Mouse (Mus musculus): ENCODE measurements around the gene Myt1l. TPM values are rescaled to one million over a fixed set of nuclear protein-coding genes. Genes with fewer than 3 reads are reported as not detected.

Gene Myt1l
- polyA plus RNA-seq, 1 experiment from 2014 or later: not detected

GRCm38 (mm10) chr12:29533071-29533876 is 5.1 kb downstream of the Myt1l start:
- Histone ChIP-seq H3K9me3 (ENCODE audit: low read length) (no peaks in the 10 kb centered on the region), H3K36me3 (ENCODE audit: insufficient read depth, low read length) (no peaks in the 10 kb centered on the region), H3K9ac (replicated peaks; ENCODE audit: low read depth) (no peak overlapping the region), H3K4me1 (ENCODE audit: insufficient read depth, low read depth, low read length) (no peaks in the 10 kb centered on the region), H3K27me3 (replicated peaks; ENCODE audit: insufficient read depth, low read length) (no peaks in the 10 kb centered on the region; the same call in 1 of the 2 replicates), H3K4me3 (ENCODE audit: low read depth, low read length) (no peak overlapping the region), H3K27ac (ENCODE audit: low read length) (no peak overlapping the region), H3K4me2 (replicated peaks; ENCODE audit: low read depth, low read length) (no peak overlapping the region)
- TF ChIP-seq CTCF (IDR thresholded peaks at IDR 0.05) (no peak), EP300 (IDR thresholded peaks at IDR 0.05) (no peak)
- DNase-seq (ENCODE audit: low spot score): no peak
- ATAC-seq: no peak
- WGBS: 29% methylated on average over 14 of the region's 14 CpGs

GRCm38 (mm10) chr12:29534326-29534725 is 6.1 kb downstream of the Myt1l start:
- DNase-seq (ENCODE audit: low spot score): no peak
- no peaks in the 10 kb centered on the region; the same call in 1 of the 2 replicates for H3K27me3 ChIP-seq (replicated peaks; ENCODE audit: insufficient read depth, low read length)
- H3K27ac ChIP-seq (ENCODE audit: low read length): no peak overlapping the region
- 7% methylated on average over 6 of the region's 6 CpGs for WGBS
- H3K36me3 ChIP-seq (ENCODE audit: insufficient read depth, low read length): no peaks in the 10 kb centered on the region
- no peaks in the 10 kb centered on the region for H3K9me3 ChIP-seq (ENCODE audit: low read length)
- H3K9ac ChIP-seq (replicated peaks; ENCODE audit: low read depth): no peak overlapping the region
- no peak overlapping the region for H3K4me3 ChIP-seq (ENCODE audit: low read depth, low read length)
- TF ChIP-seq CTCF (IDR thresholded peaks at IDR 0.05) (no peak), EP300 (IDR thresholded peaks at IDR 0.05) (no peak)
- H3K4me2 ChIP-seq (replicated peaks; ENCODE audit: low read depth, low read length): no peak overlapping the region
- ATAC-seq: no peak
- no peaks in the 10 kb centered on the region for H3K4me1 ChIP-seq (ENCODE audit: insufficient read depth, low read depth, low read length)

GRCm38 (mm10) chr12:29534761-29535300 is 6.6 kb downstream of the Myt1l start:
- no peak for ATAC-seq
- no peaks in the 10 kb centered on the region; the same call in 1 of the 2 replicates for H3K27me3 ChIP-seq (replicated peaks; ENCODE audit: insufficient read depth, low read length)
- H3K27ac ChIP-seq (ENCODE audit: low read length): no peak overlapping the region
- no peak overlapping the region for H3K4me2 ChIP-seq (replicated peaks; ENCODE audit: low read depth, low read length)
- no peaks in the 10 kb centered on the region for H3K36me3 ChIP-seq (ENCODE audit: insufficient read depth, low read length)
- 2% methylated on average over 25 of the region's 25 CpGs for WGBS
- H3K9me3 ChIP-seq (ENCODE audit: low read length): no peaks in the 10 kb centered on the region
- no peaks in the 10 kb centered on the region for H3K4me1 ChIP-seq (ENCODE audit: insufficient read depth, low read depth, low read length)
- TF ChIP-seq EP300 (IDR thresholded peaks at IDR 0.05) (no peak), CTCF (IDR thresholded peaks at IDR 0.05) (no peak)
- H3K9ac ChIP-seq (replicated peaks; ENCODE audit: low read depth): no peak overlapping the region
- DNase-seq (ENCODE audit: low spot score): no peak
- H3K4me3 ChIP-seq (ENCODE audit: low read depth, low read length): no peak overlapping the region

- Histone ChIP-seq H3K4me2 (replicated peaks; ENCODE audit: low read depth, low read length) (no peak overlapping the region), H3K4me3 (ENCODE audit: low read depth, low read length) (no peak overlapping the region), H3K9me3 (ENCODE audit: low read length) (no peaks in the 10 kb centered on the region), H3K4me1 (ENCODE audit: insufficient read depth, low read depth, low read length) (no peaks in the 10 kb centered on the region), H3K36me3 (ENCODE audit: insufficient read depth, low read length) (no peaks in the 10 kb centered on the region), H3K9ac (replicated peaks; ENCODE audit: low read depth) (no peak overlapping the region), H3K27me3 (replicated peaks; ENCODE audit: insufficient read depth, low read length) (no peaks in the 10 kb centered on the region; the same call in 1 of the 2 replicates), H3K27ac (ENCODE audit: low read length) (no peak overlapping the region)
- TF ChIP-seq EP300 (IDR thresholded peaks at IDR 0.05): no peak
- ATAC-seq (no peak), DNase-seq (ENCODE audit: low spot score) (no peak)
- WGBS: 57% methylated on average over 5 of the region's 5 CpGs
Measured at GRCm38 (mm10) chr12:29537916-29538315, 9.7 kb downstream of the Myt1l start.

DNA sequence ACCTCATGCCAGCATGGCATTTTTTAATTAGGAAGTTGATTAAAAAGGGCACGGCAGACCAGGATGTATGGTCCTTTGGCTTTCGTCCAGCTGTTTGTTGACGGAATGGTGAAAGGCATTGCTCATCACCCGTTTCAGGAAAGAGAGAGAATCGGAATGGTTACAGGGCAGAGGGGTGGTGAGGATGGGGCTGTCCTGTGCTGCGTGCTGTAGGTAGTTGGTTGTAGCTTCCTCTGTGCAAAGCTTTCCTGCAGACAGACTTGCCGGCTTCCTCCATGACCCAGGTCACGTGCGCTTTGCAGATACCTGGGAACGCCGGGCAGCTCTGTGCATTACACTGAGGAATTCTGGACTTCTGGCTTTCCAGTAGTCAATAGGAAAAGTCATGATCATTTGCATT is 10.3 kb downstream of the Myt1l start:
- H3K9ac ChIP-seq (replicated peaks; ENCODE audit: low read depth): no peak overlapping the region
- no peak for ATAC-seq
- 62% methylated on average over 11 of the region's 11 CpGs for WGBS
- no peak overlapping the region for H3K27ac ChIP-seq (ENCODE audit: low read length)
- H3K36me3 ChIP-seq (ENCODE audit: insufficient read depth, low read length): no peaks in the 10 kb centered on the region
- TF ChIP-seq CTCF (IDR thresholded peaks at IDR 0.05): no peak
- TF ChIP-seq EP300 (IDR thresholded peaks at IDR 0.05): no peak
- no peaks in the 10 kb centered on the region for H3K9me3 ChIP-seq (ENCODE audit: low read length)
- H3K27me3 ChIP-seq (replicated peaks; ENCODE audit: insufficient read depth, low read length): no peaks in the 10 kb centered on the region; the same call in 1 of the 2 replicates
- no peaks in the 10 kb centered on the region for H3K4me1 ChIP-seq (ENCODE audit: insufficient read depth, low read depth, low read length)
- no peak for DNase-seq (ENCODE audit: low spot score)
- no peak overlapping the region for H3K4me2 ChIP-seq (replicated peaks; ENCODE audit: low read depth, low read length)
- no peak overlapping the region for H3K4me3 ChIP-seq (ENCODE audit: low read depth, low read length)

- TF ChIP-seq EP300 (IDR thresholded peaks at IDR 0.05) (no peak), CTCF (IDR thresholded peaks at IDR 0.05) (no peak)
- Histone ChIP-seq H3K4me2 (replicated peaks; ENCODE audit: low read depth, low read length) (no peak overlapping the region), H3K9ac (replicated peaks; ENCODE audit: low read depth) (no peak overlapping the region), H3K4me1 (ENCODE audit: insufficient read depth, low read depth, low read length) (no peaks in the 10 kb centered on the region), H3K36me3 (ENCODE audit: insufficient read depth, low read length) (no peaks in the 10 kb centered on the region), H3K4me3 (ENCODE audit: low read depth, low read length) (no peak overlapping the region), H3K27ac (ENCODE audit: low read length) (no peak overlapping the region), H3K27me3 (replicated peaks; ENCODE audit: insufficient read depth, low read length) (no peaks in the 10 kb centered on the region; the same call in 1 of the 2 replicates), H3K9me3 (ENCODE audit: low read length) (no peaks in the 10 kb centered on the region)
- ATAC-seq (no peak), DNase-seq (ENCODE audit: low spot score) (no peak)
- WGBS: 43% methylated on average over 5 of the region's 5 CpGs
Measured at GRCm38 (mm10) chr12:29539106-29539505, 10.9 kb downstream of the Myt1l start.

All from lung, postnatal 0 days (tissue).